Mouse (Mus musculus) neural tube, embryonic 11.5 days (tissue): ENCODE results near the gene Lpcat1. TPM values are rescaled to one million over a fixed set of nuclear protein-coding genes. Genes with fewer than 3 reads are reported as not detected.

ENCODE experiments used
- ATAC-seq: fragments of 200-750 bp; cut with Nextera tagmentation; 2 replicates; pipeline ENCODE4 v1.8.0; 2017; ENCODE audit warnings: moderate number of reproducible peaks, mild to moderate bottlenecking, moderate TSS enrichment, moderate library complexity; ENCODE audit not compliant: insufficient read depth, low FRiP score, low TSS enrichment
- DNase-seq: peaks from one replicate; pipeline ENCODE4 v3.0.0-alpha.2; 2015; ENCODE audit warnings: low spot score
- H3K27ac ChIP-seq: fragments of 300-500 bp; sonication (generic); 2 replicates; pipeline ENCODE4 v1.5.1; 2014; ENCODE audit warnings: low read depth, mild to moderate bottlenecking, low read length
- H3K27me3 ChIP-seq: fragments of 300-500 bp; sonication (generic); 2 replicates; pipeline ENCODE4 v1.6.1; 2014; ENCODE audit warnings: mild to moderate bottlenecking, low read length, mixed read lengths; ENCODE audit not compliant: control insufficient read depth, insufficient read depth
- H3K36me3 ChIP-seq: fragments of 300-500 bp; sonication (generic); 2 replicates; pipeline ENCODE4 v1.6.1; 2014; ENCODE audit warnings: mild to moderate bottlenecking, low read length, moderate library complexity, mixed read lengths; ENCODE audit not compliant: control insufficient read depth, insufficient read depth
- H3K4me1 ChIP-seq: fragments of 300-500 bp; sonication (generic); 2 replicates; pipeline ENCODE4 v1.6.1; 2014; ENCODE audit warnings: low read length, mixed read lengths; ENCODE audit not compliant: control insufficient read depth, insufficient read depth
- H3K4me2 ChIP-seq: fragments of 300-500 bp; sonication (generic); 2 replicates; pipeline ENCODE4 v1.6.1; 2014; ENCODE audit warnings: low read depth, mild to moderate bottlenecking, moderate library complexity
- H3K4me3 ChIP-seq: fragments of 300-500 bp; sonication (generic); 2 replicates; pipeline ENCODE4 v1.5.1; 2014; ENCODE audit warnings: low read depth, low read length
- H3K9ac ChIP-seq: fragments of 300-500 bp; sonication (generic); 2 replicates; pipeline ENCODE4 v1.6.1; 2014; ENCODE audit warnings: mild to moderate bottlenecking, low read length
- H3K9me3 ChIP-seq: fragments of 300-500 bp; sonication (generic); 2 replicates; pipeline ENCODE4 v1.6.1; 2016; ENCODE audit warnings: low read length; ENCODE audit not compliant: control insufficient read depth
- WGBS: fragments of 180-500 bp; shearing (Covaris S2); extraction: QIAGEN DNeasy Blood & Tissue Kit; methylation state at CpG from one replicate; pipeline ENCODE4 v1.1.7; 2014; 5-methylcytosine and 5-hydroxymethylcytosine counted together
- polyA plus RNA-seq: library from polyadenylated mRNA; unstranded; fragments of >200 nt; fragmentation: Nextera tagmentation; extraction: Ambion mirVana; gene quantifications from 2 replicates; pipeline ENCODE4 v1.2.1, GENCODE M21; 2014

Gene Lpcat1
- polyA plus RNA-seq, 1 experiment from 2014 or later, result 49.8 TPM

GRCm38 (mm10) chr13:73493183-73493582, 26.2 kb downstream of the Lpcat1 start:
- DNase-seq, result no peak
- no peaks in the 10 kb centered on the region for H3K27me3 ChIP-seq
- no peaks in the 10 kb centered on the region for H3K4me1 ChIP-seq

GRCm38 (mm10) chr13:73494528-73494927, 27.5 kb downstream of the Lpcat1 start:
- Histone ChIP-seq H3K4me1 (no peaks in the 10 kb centered on the region), H3K27me3 (no peaks in the 10 kb centered on the region), H3K4me3 (no peak overlapping the region), H3K36me3 (peaks cover 7% of the 10 kb centered on the region; the same call in 1 of the 2 replicates), H3K4me2 (no peak overlapping the region), H3K9me3 (no peaks in the 10 kb centered on the region), H3K9ac (no peak overlapping the region), H3K27ac (no peak overlapping the region)
- no peak for ATAC-seq
- WGBS, result 92% methylated on average over 9 of the region's 9 CpGs
- no peak for DNase-seq

More at GRCm38 (mm10) chr13:73493183-73493582, 26.2 kb downstream of the Lpcat1 start:
- H3K4me3 ChIP-seq, result no peak overlapping the region
- H3K9me3 ChIP-seq, result no peaks in the 10 kb centered on the region
- H3K36me3 ChIP-seq, result peaks cover 8% of the 10 kb centered on the region
- no peak overlapping the region for H3K4me2 ChIP-seq
- H3K27ac ChIP-seq, result no peak overlapping the region
- WGBS, result 90% methylated on average over 4 of the region's 4 CpGs
- H3K9ac ChIP-seq, result no peak overlapping the region
- ATAC-seq, result no peak

- Histone ChIP-seq H3K9ac (no peak overlapping the region), H3K4me2 (no peak overlapping the region), H3K9me3 (no peaks in the 10 kb centered on the region), H3K27ac (no peak overlapping the region), H3K36me3 (peaks cover 11% of the 10 kb centered on the region; the same call in 1 of the 2 replicates), H3K27me3 (no peaks in the 10 kb centered on the region), H3K4me1 (no peaks in the 10 kb centered on the region), H3K4me3 (no peak overlapping the region)
- DNase-seq (no peak), ATAC-seq (no peak)
- 81% methylated on average over 2 of the region's 2 CpGs for WGBS
Observed at GRCm38 (mm10) chr13:73496137-73496536, 29.1 kb downstream of the Lpcat1 start.

GRCm38 (mm10) chr13:73499893-73500604, 33.1 kb downstream of the Lpcat1 start:
- 77% methylated on average over 6 of the region's 6 CpGs for WGBS
- H3K4me3 ChIP-seq, result no peak overlapping the region
- H3K9ac ChIP-seq, result no peak overlapping the region
- H3K9me3 ChIP-seq, result no peaks in the 10 kb centered on the region
- no peak overlapping the region for H3K27ac ChIP-seq
- H3K36me3 ChIP-seq, result peaks cover 11% of the 10 kb centered on the region
- no peak for DNase-seq
- H3K27me3 ChIP-seq, result no peaks in the 10 kb centered on the region
- H3K4me2 ChIP-seq, result no peak overlapping the region
- H3K4me1 ChIP-seq, result no peaks in the 10 kb centered on the region
- ATAC-seq, result no peak

GRCm38 (mm10) chr13:73502719-73503118, 35.7 kb downstream of the Lpcat1 start:
- H3K36me3 ChIP-seq, result peaks cover 9% of the 10 kb centered on the region
- WGBS, result 66% methylated on average over 2 of the region's 2 CpGs
- no peak overlapping the region for H3K27ac ChIP-seq
- H3K4me1 ChIP-seq, result no peaks in the 10 kb centered on the region
- ATAC-seq (no peak), DNase-seq (peak; percentile 30)
- no peaks in the 10 kb centered on the region for H3K9me3 ChIP-seq
- no peak overlapping the region for H3K4me3 ChIP-seq
- no peak overlapping the region for H3K9ac ChIP-seq
- H3K27me3 ChIP-seq, result no peaks in the 10 kb centered on the region
- no peak overlapping the region for H3K4me2 ChIP-seq

- Histone ChIP-seq H3K4me2 (no peak overlapping the region), H3K9ac (no peak overlapping the region), H3K36me3 (peaks cover 2% of the 10 kb centered on the region), H3K9me3 (no peaks in the 10 kb centered on the region), H3K27ac (no peak overlapping the region), H3K4me3 (no peak overlapping the region), H3K4me1 (no peaks in the 10 kb centered on the region), H3K27me3 (no peaks in the 10 kb centered on the region)
- WGBS, result 66% methylated on average over 7 of the region's 7 CpGs
- ATAC-seq, result no peak
- DNase-seq, result peak; percentile 78
Observed at GRCm38 (mm10) chr13:73505686-73506467, 38.9 kb downstream of the Lpcat1 start.

GRCm38 (mm10) chr13:73508817-73509550, 42.0 kb downstream of the Lpcat1 start:
- Histone ChIP-seq H3K4me1 (no peaks in the 10 kb centered on the region), H3K27me3 (no peaks in the 10 kb centered on the region), H3K4me2 (no peak overlapping the region), H3K36me3 (peaks cover 2% of the 10 kb centered on the region; the same call in 1 of the 2 replicates), H3K4me3 (no peak overlapping the region), H3K27ac (no peak overlapping the region), H3K9me3 (no peaks in the 10 kb centered on the region), H3K9ac (no peak overlapping the region)
- no peak for DNase-seq
- ATAC-seq, result no peak
- WGBS, result 89% methylated on average over 8 of the region's 8 CpGs

- Histone ChIP-seq H3K9me3 (no peaks in the 10 kb centered on the region), H3K4me1 (no peaks in the 10 kb centered on the region), H3K27ac (no peak overlapping the region), H3K36me3 (peaks cover 4% of the 10 kb centered on the region; the same call in 1 of the 2 replicates), H3K27me3 (no peaks in the 10 kb centered on the region), H3K4me2 (no peak overlapping the region), H3K4me3 (no peak overlapping the region), H3K9ac (no peak overlapping the region)
- no peak for ATAC-seq
- WGBS, result 92% methylated on average over 6 of the region's 6 CpGs
- DNase-seq, result no peak
Observed at GRCm38 (mm10) chr13:73509869-73510268, 42.9 kb downstream of the Lpcat1 start.
